In the genomic region with DNA sequence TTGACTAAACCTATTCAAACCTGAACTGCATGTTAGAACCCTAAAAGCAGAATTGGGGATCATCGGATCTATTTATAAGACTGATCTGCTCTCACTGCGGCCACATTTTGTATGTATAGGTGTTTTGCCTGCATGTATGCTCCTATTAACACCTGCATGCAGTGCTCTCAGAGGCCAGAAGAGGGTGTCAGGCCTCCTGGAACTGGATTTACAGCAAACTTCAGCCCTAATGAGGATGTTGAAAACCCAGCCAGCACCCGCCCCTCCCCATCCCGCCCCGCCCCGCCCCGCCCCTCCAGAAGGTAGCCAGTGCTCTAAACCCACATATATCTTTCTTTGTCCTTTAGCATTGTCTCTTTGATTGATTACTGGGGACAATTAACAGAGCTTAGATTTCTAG, we compare ENCODE assay signal across 9 mouse cellular contexts. TPM values are rescaled to one million over a fixed set of nuclear protein-coding genes. Genes with fewer than 3 reads are reported as not detected.
A peak's percentile ranks its signal among the peaks of the same experiment; 100 is the strongest.
DNase-seq lines count a peak whose midpoint lies in the region; ATAC-seq lines count a peak whose summit lies in the region.
"Had no signal": no experiment of that assay in that cellular context is flagged by ENCODE, and none has a peak within 500 bp of the region (broad histone marks: within the 10 kb centered on the region; RNA-seq: fewer than 3 reads in every experiment).

No protein-coding gene starts in this region.

- peak; percentile 74 for ATAC-seq in CD4-positive, CD25-positive, alpha-beta regulatory T cell, adult 4 months
- ATAC-seq in megakaryocyte, adult 5-6 weeks (ENCODE audit: poor library complexity, severe bottlenecking), result peak; percentile 73

- peak; percentile 58 to 62 for DNase-seq in cerebellum, postnatal 10 days
- DNase-seq in cerebellum, adult 9-11 months, result no peak
- DNase-seq in embryo, embryonic 9.5 days (ENCODE audit: extremely low spot score), result peak; percentile 67
- DNase-seq in kidney, postnatal 10 days, result peak; percentile 65
- DNase-seq in thymus, postnatal 4 days, result peak; percentile 90
- no peak for DNase-seq in frontal cortex, postnatal 36 days (ENCODE audit: low spot score in 2 of 2)

RNA-seq across cellular contexts. Expression of gene Arhgap9, which starts 2.7 kb away (rescaled TPM):
- polyA plus RNA-seq in CD4-positive, CD25-positive, alpha-beta regulatory T cell, adult 4 months (2017; shearing (Covaris generic)), result 100 to 1,000 TPM in 1 of 2 experiments, 10 to 100 TPM in 1; 92.4 to 118 TPM
- 135 and 138 TPM in 2 replicates for total RNA-seq in megakaryocyte, adult 5-6 weeks (2015)
- 96.8 and 108 TPM in 2 replicates for total RNA-seq in megakaryocyte, adult 5-6 weeks (2017)

RNA-seq across cellular contexts. Expression of gene Mars, which starts 12.9 kb away (rescaled TPM):
- 10 to 100 TPM; 20.4 to 33.2 TPM for polyA plus RNA-seq in CD4-positive, CD25-positive, alpha-beta regulatory T cell, adult 4 months (2017; shearing (Covaris generic))
- 38.4 and 47.8 TPM in 2 replicates for total RNA-seq in megakaryocyte, adult 5-6 weeks (2015)
- 80.3 and 95.2 TPM in 2 replicates for total RNA-seq in megakaryocyte, adult 5-6 weeks (2017)

RNA-seq across cellular contexts. Expression of gene Gli1, which starts 17.3 kb away (rescaled TPM):
- under 1 TPM; 0.19 to 0.75 TPM for polyA plus RNA-seq in CD4-positive, CD25-positive, alpha-beta regulatory T cell, adult 4 months (2017; shearing (Covaris generic))
- not detected in 2 replicates for total RNA-seq in megakaryocyte, adult 5-6 weeks (2015)
- not detected in 2 replicates for total RNA-seq in megakaryocyte, adult 5-6 weeks (2017)

RNA-seq across cellular contexts. Expression of gene Inhbe, which starts 29.7 kb away (rescaled TPM):
- not detected for polyA plus RNA-seq in CD4-positive, CD25-positive, alpha-beta regulatory T cell, adult 4 months (2017; shearing (Covaris generic))
- total RNA-seq in megakaryocyte, adult 5-6 weeks (2015), result not detected in 2 replicates
- 0.04 TPM in 1 of 2 replicates, not detected in the other for total RNA-seq in megakaryocyte, adult 5-6 weeks (2017)
- polyA plus RNA-seq: lung, embryonic 16.5 days had no signal

RNA-seq across cellular contexts. Expression of gene Mbd6, which starts 35.7 kb away (rescaled TPM):
- polyA plus RNA-seq in CD4-positive, CD25-positive, alpha-beta regulatory T cell, adult 4 months (2017; shearing (Covaris generic)), result 10 to 100 TPM in 1 of 2 experiments, 1 to 10 TPM in 1; 4.0 to 14.7 TPM
- 40.4 and 48.4 TPM in 2 replicates for total RNA-seq in megakaryocyte, adult 5-6 weeks (2015)
- 5.6 and 8.9 TPM in 2 replicates for total RNA-seq in megakaryocyte, adult 5-6 weeks (2017)

Comparison
In these comparisons a context has a peak if more than half of its experiments do, and no peak if none do; other contexts are left out.
1. DNase-seq: peak in cerebellum, postnatal 10 days (2 of 2), embryo, embryonic 9.5 days (single experiment), kidney, postnatal 10 days (single experiment) and thymus, postnatal 4 days (single experiment); none in cerebellum, adult 9-11 months (single experiment) and frontal cortex, postnatal 36 days (0 of 2).